Mouse (Mus musculus) ES-E14 (cell line): ENCODE data around the gene Gm29776. TPM values are rescaled to one million over a fixed set of nuclear protein-coding genes. Genes with fewer than 3 reads are reported as not detected.

ENCODE experiments used
- DNase-seq: peaks from one replicate; pipeline ENCODE4 v3.0.0-alpha.2; 2013; ENCODE audit warnings: low read depth, low spot score
- H3K27ac ChIP-seq: 2 replicates; pipeline ENCODE4 v1.5.1; 2012; ENCODE audit warnings: low read depth, mild to moderate bottlenecking, low read length, moderate library complexity, mixed read lengths; ENCODE audit not compliant: poor library complexity, insufficient read depth, severe bottlenecking
- H3K36me3 ChIP-seq: 2 replicates; pipeline ENCODE4 v1.6.1; 2012; ENCODE audit warnings: mild to moderate bottlenecking, low read length, moderate library complexity, mixed read lengths; ENCODE audit not compliant: control insufficient read depth, poor library complexity, insufficient read depth, severe bottlenecking
- H3K4me1 ChIP-seq, 2 experiments: fragments of 150-350 bp in 1 of 2; sonication (generic) in 1 of 2; 2 replicates each; pipeline ENCODE4 v1.6.1; 2012; ENCODE audit warnings: low read length in 2 of 2, mild to moderate bottlenecking in 1 of 2, mixed read lengths in 1 of 2; ENCODE audit not compliant: control insufficient read depth in 2 of 2, insufficient read depth in 2 of 2, poor library complexity in 1 of 2
- H3K4me3 ChIP-seq, 2 experiments: fragments of 150-350 bp in 1 of 2; sonication (generic) in 1 of 2; 2 replicates each; pipeline ENCODE4 v1.5.1; 2012; ENCODE audit warnings: low read length in 2 of 2, low read depth in 1 of 2, mild to moderate bottlenecking in 1 of 2, mixed read lengths in 1 of 2; ENCODE audit not compliant: insufficient read depth in 1 of 2, poor library complexity in 1 of 2, severe bottlenecking in 1 of 2
- H3K9ac ChIP-seq: 2 replicates; pipeline ENCODE4 v1.6.1; 2012; ENCODE audit warnings: low read depth, mild to moderate bottlenecking, low read length, mixed read lengths; ENCODE audit not compliant: poor library complexity, insufficient read depth, severe bottlenecking
- H3K9me3 ChIP-seq: fragments of 150-350 bp; sonication (generic); 2 replicates; pipeline ENCODE4 v1.6.1; 2012; ENCODE audit warnings: low read depth, mild to moderate bottlenecking, low read length; ENCODE audit not compliant: control insufficient read depth, insufficient read depth
- CHD2 ChIP-seq: IDR thresholded peaks from 2 replicates; pipeline ENCODE4 v1.6.1; 2014; ENCODE audit warnings: mild to moderate bottlenecking, low read depth, low read length, inconsistent platforms
- HCFC1 ChIP-seq: IDR thresholded peaks from 2 replicates; pipeline ENCODE4 v1.6.1; 2012; ENCODE audit warnings: low read length, inconsistent platforms, borderline replicate concordance; ENCODE audit not compliant: insufficient read depth
- MAFK ChIP-seq: IDR thresholded peaks from 2 replicates; pipeline ENCODE4 v1.6.1; 2014; ENCODE audit warnings: mild to moderate bottlenecking, low read depth, low read length, inconsistent platforms; ENCODE audit not compliant: insufficient read depth
- ZC3H11A ChIP-seq: IDR thresholded peaks from 2 replicates; pipeline ENCODE4 v1.6.1; 2012; ENCODE audit warnings: low read depth, mild to moderate bottlenecking, inconsistent platforms, low read length, borderline replicate concordance
- ZNF384 ChIP-seq: IDR thresholded peaks from 2 replicates; pipeline ENCODE4 v1.6.1; 2012; ENCODE audit warnings: low read depth, low read length, inconsistent platforms
- in situ Hi-C, 2 experiments: fragments of 600-800 bp; cut with MboI; formaldehyde crosslinking; loops; one replicate each; pipeline ENCODE4 v1.15.1; 2025; ENCODE audit warnings: low sequenced_read_pairs in 2 of 2, inconsistent platforms in 1 of 2; ENCODE audit not compliant: unreplicated experiment in 2 of 2
- total RNA-seq: library from RNA; depleted of rRNA; stranded (reverse); fragments of 300-350 nt; gene quantifications from 2 replicates; pipeline ENCODE4 v1.2.3, GENCODE M21; 2012

Gm29776 gene
- total RNA-seq, 1 experiment, result 0.09 TPM

DNA sequence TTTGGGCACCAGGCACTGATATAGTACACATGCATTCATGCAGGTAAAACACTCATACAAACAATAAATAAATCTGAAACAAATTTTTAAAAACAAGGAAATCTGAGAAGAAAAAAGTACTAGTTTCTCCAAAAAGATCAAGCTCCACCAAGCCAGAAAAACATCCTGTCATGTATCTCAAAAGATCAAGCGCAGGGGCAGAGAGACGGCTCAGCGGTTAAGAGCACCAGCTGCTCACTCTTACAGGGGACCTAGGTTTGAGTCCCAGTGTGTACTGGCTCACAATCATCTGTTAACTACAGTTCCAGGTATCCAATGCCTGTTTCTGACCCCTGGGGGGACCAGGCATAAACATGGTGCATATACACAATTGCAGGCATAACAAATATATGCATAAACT lies 16.2 kb downstream of the Gm29776 start:
- TF ChIP-seq MAFK (no peak), CHD2 (no peak), HCFC1 (no peak), ZNF384 (no peak), ZC3H11A (no peak)
- H3K4me3 ChIP-seq, result no peak overlapping the region
- in situ Hi-C loops, result no loop called here
- no peak overlapping the region for H3K27ac ChIP-seq
- no peak overlapping the region for H3K9ac ChIP-seq
- H3K9me3 ChIP-seq, result no peaks in the 10 kb centered on the region
- 0 out of 4 replicates have a peak, but pooled peaks cover 0 to 4% of the 10 kb centered on the region in 2 experiments for H3K4me1 ChIP-seq
- no peak for DNase-seq
- H3K36me3 ChIP-seq, result peaks cover 12% of the 10 kb centered on the region

DNA sequence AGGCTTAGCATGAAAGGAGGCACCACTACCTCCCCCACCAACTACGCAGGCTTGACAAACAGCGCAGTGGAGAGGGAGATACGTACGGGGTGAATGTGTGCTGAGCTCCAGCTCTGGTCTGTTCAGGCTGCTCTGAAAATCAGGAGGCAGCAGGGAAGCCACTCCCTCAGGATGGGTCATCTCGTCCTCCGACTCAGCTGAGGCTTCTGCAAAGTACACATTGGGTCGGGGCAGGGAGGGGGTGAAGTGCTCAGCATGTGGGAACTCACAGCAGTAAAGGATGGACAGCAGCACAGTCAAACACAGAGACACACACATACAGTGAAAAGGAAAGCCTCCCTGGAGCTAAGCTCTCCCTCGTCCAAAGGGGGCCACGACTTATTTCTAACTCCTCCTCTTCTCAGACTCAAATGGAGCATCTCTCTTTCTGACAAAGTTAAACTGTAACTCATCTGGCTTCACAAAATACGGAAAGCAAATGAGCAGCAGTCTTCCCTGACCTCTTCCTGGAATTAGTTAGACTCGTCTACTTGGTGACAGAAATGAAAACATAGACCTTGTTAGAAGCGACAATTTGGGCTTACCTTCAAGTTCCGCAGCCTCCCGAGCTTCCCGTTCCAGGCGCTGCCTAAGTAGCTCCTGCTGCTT lies 19.9 kb downstream of the Gm29776 start:
- Histone ChIP-seq H3K9ac (no peak overlapping the region), H3K4me3 (no peak overlapping the region), H3K9me3 (no peaks in the 10 kb centered on the region), H3K27ac (no peak overlapping the region), H3K36me3 (peaks cover 20% of the 10 kb centered on the region), H3K4me1 (no peaks in the 10 kb centered on the region)
- no peak for DNase-seq
- in situ Hi-C loops, result no loop called here
- TF ChIP-seq CHD2 (no peak), ZC3H11A (no peak), ZNF384 (no peak), HCFC1 (no peak), MAFK (no peak)

DNA sequence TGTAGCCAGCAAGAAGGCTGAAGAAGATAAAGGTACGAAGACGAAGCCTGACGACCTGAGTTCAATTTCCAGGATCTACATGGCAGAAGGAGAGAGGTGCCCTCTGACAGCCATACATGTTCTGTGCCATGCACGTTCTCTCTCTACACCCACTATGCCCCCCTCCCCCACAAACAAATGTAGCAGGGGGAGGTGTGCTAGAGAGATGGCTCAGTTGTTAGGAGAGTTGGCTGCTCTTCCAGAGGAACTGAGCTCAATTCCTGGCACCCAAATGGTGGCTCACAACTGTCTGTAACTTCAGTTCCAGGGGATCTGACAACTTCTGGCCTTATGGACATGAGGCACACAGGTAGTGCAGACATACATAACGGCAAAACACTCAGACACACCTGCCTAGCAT lies 22.3 kb downstream of the Gm29776 start:
- no peak overlapping the region for H3K9ac ChIP-seq
- no peaks in the 10 kb centered on the region for H3K9me3 ChIP-seq
- no peak for TF ChIP-seq ZNF384
- no peak for TF ChIP-seq ZC3H11A
- no peak for TF ChIP-seq MAFK
- TF ChIP-seq CHD2, result no peak
- TF ChIP-seq HCFC1, result no peak
- H3K27ac ChIP-seq, result peak overlapping the region; percentile 12; the same call in 1 of the 2 replicates
- no peak overlapping the region for H3K4me3 ChIP-seq
- H3K4me1 ChIP-seq, result no peaks in the 10 kb centered on the region
- in situ Hi-C loops, result no loop called here
- H3K36me3 ChIP-seq, result peaks cover 14% of the 10 kb centered on the region
- no peak for DNase-seq

DNA sequence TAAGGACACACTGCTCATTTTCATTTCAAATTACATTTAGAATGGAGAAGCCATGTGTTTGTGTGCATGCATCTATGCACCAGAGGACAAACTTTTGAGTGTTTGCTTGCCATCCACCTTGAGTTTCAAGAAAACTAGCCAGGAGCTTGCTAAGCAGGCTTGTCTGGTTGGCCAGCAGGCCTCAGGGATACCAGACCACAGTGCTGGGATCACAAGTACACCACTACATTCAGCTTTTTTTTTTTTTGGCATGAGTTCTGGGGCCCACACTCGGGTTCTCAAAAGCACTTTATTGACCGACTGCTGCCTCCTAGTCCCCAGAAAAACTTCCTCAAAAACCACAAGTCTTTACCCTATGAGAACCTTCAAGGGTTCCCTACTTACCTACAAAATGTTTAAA lies 24.3 kb downstream of the Gm29776 start:
- in situ Hi-C loops, result no loop called here
- H3K4me1 ChIP-seq, result no peaks in the 10 kb centered on the region
- H3K36me3 ChIP-seq, result peaks cover 14% of the 10 kb centered on the region
- no peak for TF ChIP-seq MAFK
- TF ChIP-seq ZC3H11A, result no peak
- no peak for TF ChIP-seq HCFC1
- TF ChIP-seq CHD2, result no peak
- no peak for TF ChIP-seq ZNF384
- H3K27ac ChIP-seq, result no peak overlapping the region
- H3K9ac ChIP-seq, result no peak overlapping the region
- H3K9me3 ChIP-seq, result no peaks in the 10 kb centered on the region
- no peak overlapping the region for H3K4me3 ChIP-seq
- DNase-seq, result no peak

DNA sequence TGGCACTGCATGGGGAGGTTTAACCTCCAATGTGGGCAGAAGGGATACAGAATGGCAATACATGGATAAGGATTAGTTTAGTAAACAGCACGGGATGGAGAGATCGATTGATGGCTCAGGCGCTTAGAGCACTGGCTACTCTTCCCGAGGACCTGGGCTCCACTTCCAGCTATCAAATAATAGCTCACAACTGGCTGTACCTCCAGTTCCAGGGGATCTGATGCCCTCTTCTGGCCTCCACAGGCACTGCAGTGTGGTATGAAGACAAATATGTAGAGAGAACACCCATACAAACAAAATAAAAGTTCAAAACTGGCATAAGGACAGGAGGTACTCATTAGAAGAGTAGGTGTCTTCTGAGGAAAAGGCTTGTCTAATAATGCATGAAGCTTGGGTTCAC lies 29.3 kb downstream of the Gm29776 start:
- TF ChIP-seq MAFK (no peak), ZC3H11A (0 out of 2 replicates have a peak, but pooled peaks have one; percentile 2)
- H3K4me1 ChIP-seq, result no peaks in the 10 kb centered on the region
- H3K27ac ChIP-seq, result no peak overlapping the region
- no peak for DNase-seq
- no peak overlapping the region for H3K9ac ChIP-seq
- H3K9me3 ChIP-seq, result no peaks in the 10 kb centered on the region
- peaks cover 15% of the 10 kb centered on the region for H3K36me3 ChIP-seq
- H3K4me3 ChIP-seq, result no peak overlapping the region
- in situ Hi-C loops, result no loop called here
